Mouse (Mus musculus): ENCODE data around the gene BC037034. TPM values are rescaled to one million over a fixed set of nuclear protein-coding genes. Genes with fewer than 3 reads are reported as not detected.

The BC037034 gene
- polyA plus RNA-seq, 1 experiment, result 6.7 TPM

DNA sequence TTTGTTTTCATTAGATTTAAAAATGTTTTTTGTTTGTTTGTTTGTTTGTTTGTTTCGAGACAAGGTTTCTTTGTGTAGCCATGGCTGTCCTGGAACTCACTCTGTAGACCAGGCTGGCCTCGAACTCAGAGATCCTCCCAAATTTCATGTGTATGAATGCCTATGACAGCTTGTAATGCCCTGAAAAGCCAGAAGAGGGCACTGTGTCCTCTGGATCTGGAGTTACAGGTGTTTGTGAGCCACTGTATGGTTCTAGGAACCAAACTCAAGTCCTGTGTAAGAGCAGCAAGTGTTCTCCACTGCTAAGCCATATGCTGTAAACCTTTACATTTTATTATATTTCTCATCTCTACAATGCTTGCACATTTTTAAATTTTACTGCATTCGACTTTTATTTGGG, 24.0 kb upstream of the BC037034 start:
- Histone ChIP-seq H3K4me3 (no peak overlapping the region), H3K79me2 (ENCODE audit: control insufficient read depth, insufficient read depth) (no peaks in the 10 kb centered on the region), H3K27me3 (ENCODE audit: control insufficient read depth, insufficient read depth, insufficient read length) (no peaks in the 10 kb centered on the region), H3K36me3 (ENCODE audit: control insufficient read depth, insufficient read depth) (no peaks in the 10 kb centered on the region), H3ac (ENCODE audit: control insufficient read depth, insufficient read length) (no peak overlapping the region), H3K4me2 (ENCODE audit: low read depth) (no peak overlapping the region)
- TF ChIP-seq MYOD1 (IDR thresholded peaks at IDR 0.05; ENCODE audit: control insufficient read depth in 1 of 3, insufficient read length in 2 of 3, low read depth in 2 of 3) (no peak), TCF12 (IDR thresholded peaks at IDR 0.05; ENCODE audit: insufficient read depth, poor library complexity, severe bottlenecking) (no peak), CEBPB (IDR thresholded peaks at IDR 0.05; ENCODE audit: insufficient read depth, poor library complexity, severe bottlenecking) (no peak), MYOG (IDR thresholded peaks at IDR 0.05; ENCODE audit: control insufficient read depth in 1 of 3, insufficient read depth in 1 of 3, insufficient read length in 2 of 3, low read depth in 2 of 3) (no peak), SRF (IDR thresholded peaks at IDR 0.05; ENCODE audit: control insufficient read depth, insufficient read length, low read depth) (no peak), E2F4 (IDR thresholded peaks at IDR 0.05; ENCODE audit: insufficient read depth) (no peak), TCF3 (IDR thresholded peaks at IDR 0.05; ENCODE audit: insufficient read length, low read depth) (no peak), USF1 (IDR thresholded peaks at IDR 0.05; ENCODE audit: low read depth) (no peak), POLR2A (IDR thresholded peaks at IDR 0.05; ENCODE audit: insufficient read length, low read depth) (no peak), POLR2AphosphoS2 (IDR thresholded peaks at IDR 0.05; ENCODE audit: insufficient read length, low read depth) (no peak), REST (IDR thresholded peaks at IDR 0.05; ENCODE audit: insufficient read depth, insufficient read length) (no peak)

DNA sequence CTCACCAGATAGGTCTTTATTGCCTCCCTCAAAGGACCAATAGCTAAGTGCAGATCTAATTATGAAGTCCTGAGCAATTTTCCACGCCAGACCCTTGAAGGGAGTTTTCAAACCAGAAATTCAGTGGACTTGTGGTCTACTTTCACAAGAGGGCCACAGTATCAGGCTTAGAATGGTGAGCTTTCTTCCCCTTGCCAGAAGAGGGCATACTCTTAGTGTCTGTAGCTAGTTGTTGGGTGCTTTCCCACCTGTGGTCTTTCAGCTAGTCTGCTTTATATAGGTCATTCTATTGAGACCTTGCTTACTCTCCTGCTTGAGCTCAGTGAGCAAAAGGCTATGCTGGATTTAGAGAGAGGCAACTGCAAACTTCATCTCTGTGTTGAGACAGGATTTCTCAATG, 19.7 kb upstream of the BC037034 start:
- Histone ChIP-seq H3K4me3 (no peak overlapping the region), H3ac (ENCODE audit: control insufficient read depth, insufficient read length) (no peak overlapping the region), H3K79me2 (ENCODE audit: control insufficient read depth, insufficient read depth) (no peaks in the 10 kb centered on the region), H3K4me2 (ENCODE audit: low read depth) (no peak overlapping the region), H3K27me3 (ENCODE audit: control insufficient read depth, insufficient read depth, insufficient read length) (no peaks in the 10 kb centered on the region), H3K36me3 (ENCODE audit: control insufficient read depth, insufficient read depth) (no peaks in the 10 kb centered on the region)
- TF ChIP-seq POLR2AphosphoS2 (IDR thresholded peaks at IDR 0.05; ENCODE audit: insufficient read length, low read depth), result no peak
- TF ChIP-seq USF1 (IDR thresholded peaks at IDR 0.05; ENCODE audit: low read depth), result no peak
- no peak for TF ChIP-seq MYOD1 (IDR thresholded peaks at IDR 0.05; ENCODE audit: control insufficient read depth in 1 of 3, insufficient read length in 2 of 3, low read depth in 2 of 3)
- no peak for TF ChIP-seq CEBPB (IDR thresholded peaks at IDR 0.05; ENCODE audit: insufficient read depth, poor library complexity, severe bottlenecking)
- TF ChIP-seq MAX (IDR thresholded peaks at IDR 0.05; ENCODE audit: low read depth), result no peak
- TF ChIP-seq TCF12 (IDR thresholded peaks at IDR 0.05; ENCODE audit: insufficient read depth, poor library complexity, severe bottlenecking), result no peak
- no peak for TF ChIP-seq TCF3 (IDR thresholded peaks at IDR 0.05; ENCODE audit: insufficient read length, low read depth)
- TF ChIP-seq E2F4 (IDR thresholded peaks at IDR 0.05; ENCODE audit: insufficient read depth), result no peak
- no peak for TF ChIP-seq MYOG (IDR thresholded peaks at IDR 0.05; ENCODE audit: control insufficient read depth in 1 of 3, insufficient read depth in 1 of 3, insufficient read length in 2 of 3, low read depth in 2 of 3)
- TF ChIP-seq SRF (IDR thresholded peaks at IDR 0.05; ENCODE audit: control insufficient read depth, insufficient read length, low read depth), result no peak
- TF ChIP-seq REST (IDR thresholded peaks at IDR 0.05; ENCODE audit: insufficient read depth, insufficient read length), result no peak
- no peak for TF ChIP-seq POLR2A (IDR thresholded peaks at IDR 0.05; ENCODE audit: insufficient read length, low read depth)

DNA sequence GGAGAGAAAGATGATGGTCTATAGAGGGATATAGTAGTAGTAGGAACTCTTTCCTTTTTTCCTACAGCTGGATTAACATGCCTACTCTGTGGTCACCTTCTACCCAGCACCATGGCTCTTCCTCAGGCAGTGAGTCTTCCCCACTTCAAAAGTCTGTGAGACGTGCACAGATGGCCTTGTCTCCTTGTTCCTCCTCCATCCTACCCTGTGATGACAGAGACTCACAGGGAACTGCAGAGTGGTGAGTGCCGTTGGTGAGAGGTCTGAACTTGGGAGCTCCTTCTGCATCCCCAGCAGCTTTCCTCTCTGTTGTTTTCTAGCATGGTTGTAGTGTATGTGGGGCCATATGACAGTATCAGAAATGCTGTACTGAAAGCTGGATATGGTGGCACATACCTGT, 18.0 kb upstream of the BC037034 start:
- TF ChIP-seq USF1 (IDR thresholded peaks at IDR 0.05; ENCODE audit: low read depth), result no peak
- no peak for TF ChIP-seq MYOD1 (IDR thresholded peaks at IDR 0.05; ENCODE audit: control insufficient read depth in 1 of 3, insufficient read length in 2 of 3, low read depth in 2 of 3)
- TF ChIP-seq SRF (IDR thresholded peaks at IDR 0.05; ENCODE audit: control insufficient read depth, insufficient read length, low read depth), result no peak
- TF ChIP-seq E2F4 (IDR thresholded peaks at IDR 0.05; ENCODE audit: insufficient read depth), result no peak
- no peak for TF ChIP-seq TCF3 (IDR thresholded peaks at IDR 0.05; ENCODE audit: insufficient read length, low read depth)
- no peak for TF ChIP-seq CEBPB (IDR thresholded peaks at IDR 0.05; ENCODE audit: insufficient read depth, poor library complexity, severe bottlenecking)
- no peak for TF ChIP-seq MYOG (IDR thresholded peaks at IDR 0.05; ENCODE audit: control insufficient read depth in 1 of 3, insufficient read depth in 1 of 3, insufficient read length in 2 of 3, low read depth in 2 of 3)
- TF ChIP-seq POLR2AphosphoS2 (IDR thresholded peaks at IDR 0.05; ENCODE audit: insufficient read length, low read depth), result no peak
- no peak for TF ChIP-seq MAX (IDR thresholded peaks at IDR 0.05; ENCODE audit: low read depth)
- no peak for TF ChIP-seq TCF12 (IDR thresholded peaks at IDR 0.05; ENCODE audit: insufficient read depth, poor library complexity, severe bottlenecking)
- TF ChIP-seq REST (IDR thresholded peaks at IDR 0.05; ENCODE audit: insufficient read depth, insufficient read length), result no peak
- no peak for TF ChIP-seq POLR2A (IDR thresholded peaks at IDR 0.05; ENCODE audit: insufficient read length, low read depth)
- no peak overlapping the region for H3K4me3 ChIP-seq
- no peak overlapping the region for H3K4me2 ChIP-seq (ENCODE audit: low read depth)
- H3K27me3 ChIP-seq (ENCODE audit: control insufficient read depth, insufficient read depth, insufficient read length), result no peaks in the 10 kb centered on the region
- H3ac ChIP-seq (ENCODE audit: control insufficient read depth, insufficient read length), result no peak overlapping the region
- H3K36me3 ChIP-seq (ENCODE audit: control insufficient read depth, insufficient read depth), result no peaks in the 10 kb centered on the region
- H3K79me2 ChIP-seq (ENCODE audit: control insufficient read depth, insufficient read depth), result no peaks in the 10 kb centered on the region

DNA sequence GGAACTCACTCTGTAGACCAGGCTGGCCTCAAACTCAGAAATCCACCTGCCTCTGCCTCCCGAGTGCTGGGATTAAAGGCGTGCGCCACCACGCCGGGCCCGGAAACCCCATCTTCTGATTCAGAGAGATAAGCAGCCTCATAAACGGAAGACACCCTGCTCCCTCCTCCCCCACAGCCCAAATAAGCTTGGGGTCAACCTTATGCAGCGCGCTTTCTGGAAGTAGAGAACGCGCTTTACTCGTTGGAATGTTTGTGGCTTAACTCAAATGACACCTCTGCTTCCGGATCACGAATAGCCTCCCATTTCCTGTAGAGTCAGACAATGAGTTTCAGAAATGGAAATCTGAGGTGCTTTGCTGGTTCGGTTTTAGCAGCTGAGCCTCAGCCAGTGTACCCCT, 17.0 kb upstream of the BC037034 start:
- Histone ChIP-seq H3ac (ENCODE audit: control insufficient read depth, insufficient read length) (no peak overlapping the region), H3K4me2 (ENCODE audit: low read depth) (no peak overlapping the region), H3K4me3 (no peak overlapping the region), H3K27me3 (ENCODE audit: control insufficient read depth, insufficient read depth, insufficient read length) (no peaks in the 10 kb centered on the region), H3K36me3 (ENCODE audit: control insufficient read depth, insufficient read depth) (no peaks in the 10 kb centered on the region), H3K79me2 (ENCODE audit: control insufficient read depth, insufficient read depth) (no peaks in the 10 kb centered on the region)
- no peak for TF ChIP-seq TCF3 (IDR thresholded peaks at IDR 0.05; ENCODE audit: insufficient read length, low read depth)
- TF ChIP-seq SRF (IDR thresholded peaks at IDR 0.05; ENCODE audit: control insufficient read depth, insufficient read length, low read depth), result no peak
- TF ChIP-seq E2F4 (IDR thresholded peaks at IDR 0.05; ENCODE audit: insufficient read depth), result no peak
- no peak for TF ChIP-seq MAX (IDR thresholded peaks at IDR 0.05; ENCODE audit: low read depth)
- no peak for TF ChIP-seq CEBPB (IDR thresholded peaks at IDR 0.05; ENCODE audit: insufficient read depth, poor library complexity, severe bottlenecking)
- no peak for TF ChIP-seq MYOG (IDR thresholded peaks at IDR 0.05; ENCODE audit: control insufficient read depth in 1 of 3, insufficient read depth in 1 of 3, insufficient read length in 2 of 3, low read depth in 2 of 3)
- no peak for TF ChIP-seq POLR2AphosphoS2 (IDR thresholded peaks at IDR 0.05; ENCODE audit: insufficient read length, low read depth)

DNA sequence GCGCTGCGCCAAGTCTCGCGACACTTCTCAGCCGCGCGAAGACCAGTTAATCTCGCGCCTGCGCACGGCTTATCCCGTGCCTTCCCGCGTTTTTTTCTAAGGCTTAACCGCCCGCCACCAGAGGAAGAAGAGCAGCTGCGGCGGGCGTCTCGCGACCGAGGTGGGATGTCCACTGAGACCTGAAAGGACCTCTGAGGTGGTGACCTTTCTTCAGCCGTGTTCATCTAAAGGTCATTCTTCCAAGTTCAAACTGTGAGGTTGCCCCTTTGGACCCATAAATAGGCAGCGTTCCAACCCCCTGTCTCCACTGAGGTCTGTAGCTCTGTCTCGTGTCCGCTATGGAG, 16.6 kb upstream of the BC037034 start:
- TF ChIP-seq MYOG (IDR thresholded peaks at IDR 0.05; ENCODE audit: control insufficient read depth in 1 of 3, insufficient read depth in 1 of 3, insufficient read length in 2 of 3, low read depth in 2 of 3) (no peak), CEBPB (IDR thresholded peaks at IDR 0.05; ENCODE audit: insufficient read depth, poor library complexity, severe bottlenecking) (no peak), TCF3 (IDR thresholded peaks at IDR 0.05; ENCODE audit: insufficient read length, low read depth) (no peak), POLR2A (IDR thresholded peaks at IDR 0.05; ENCODE audit: insufficient read length, low read depth) (no peak), MYOD1 (IDR thresholded peaks at IDR 0.05; ENCODE audit: control insufficient read depth in 1 of 3, insufficient read length in 2 of 3, low read depth in 2 of 3) (no peak), SRF (IDR thresholded peaks at IDR 0.05; ENCODE audit: control insufficient read depth, insufficient read length, low read depth) (no peak), USF1 (IDR thresholded peaks at IDR 0.05; ENCODE audit: low read depth) (no peak), MAX (IDR thresholded peaks at IDR 0.05; ENCODE audit: low read depth) (no peak), TCF12 (IDR thresholded peaks at IDR 0.05; ENCODE audit: insufficient read depth, poor library complexity, severe bottlenecking) (no peak), E2F4 (IDR thresholded peaks at IDR 0.05; ENCODE audit: insufficient read depth) (no peak), POLR2AphosphoS2 (IDR thresholded peaks at IDR 0.05; ENCODE audit: insufficient read length, low read depth) (no peak)
- Histone ChIP-seq H3K4me2 (ENCODE audit: low read depth) (no peak overlapping the region), H3K79me2 (ENCODE audit: control insufficient read depth, insufficient read depth) (no peaks in the 10 kb centered on the region), H3K27me3 (ENCODE audit: control insufficient read depth, insufficient read depth, insufficient read length) (no peaks in the 10 kb centered on the region), H3ac (ENCODE audit: control insufficient read depth, insufficient read length) (no peak overlapping the region), H3K4me3 (no peak overlapping the region), H3K36me3 (ENCODE audit: control insufficient read depth, insufficient read depth) (no peaks in the 10 kb centered on the region)
